Mouse (Mus musculus) intestine, embryonic 15.5 days (tissue): ENCODE data around the gene Pde6b. TPM values are rescaled to one million over a fixed set of nuclear protein-coding genes. Genes with fewer than 3 reads are reported as not detected.
A peak's percentile ranks its signal among the peaks of the same experiment; 100 is the strongest.

Experiments used
- ATAC-seq: fragments of 200-750 bp; cut with Nextera tagmentation; 2 replicates; pipeline ENCODE4 v1.8.0; 2017; ENCODE audit warnings: moderate TSS enrichment, moderate library complexity
- H3K27ac ChIP-seq: fragments of 300-500 bp; sonication (generic); 2 replicates; pipeline ENCODE4 v1.5.1; 2015; ENCODE audit warnings: mild to moderate bottlenecking, inconsistent platforms
- H3K27me3 ChIP-seq: fragments of 300-500 bp; sonication (generic); replicated peaks from 2 replicates; pipeline ENCODE4 v1.6.1; 2015; ENCODE audit warnings: inconsistent platforms
- H3K36me3 ChIP-seq: fragments of 300-500 bp; sonication (generic); 2 replicates; pipeline ENCODE4 v1.6.1; 2015; ENCODE audit warnings: inconsistent platforms
- H3K4me1 ChIP-seq: fragments of 300-500 bp; sonication (generic); replicated peaks from 2 replicates; pipeline ENCODE4 v1.6.1; 2015; ENCODE audit warnings: inconsistent platforms
- H3K4me2 ChIP-seq: fragments of 300-500 bp; sonication (generic); replicated peaks from 2 replicates; pipeline ENCODE4 v1.6.1; 2015; ENCODE audit warnings: mild to moderate bottlenecking, inconsistent platforms
- H3K4me3 ChIP-seq: fragments of 300-500 bp; sonication (generic); replicated peaks from 2 replicates; pipeline ENCODE4 v1.5.1; 2015; ENCODE audit warnings: inconsistent platforms
- H3K9ac ChIP-seq: fragments of 300-500 bp; sonication (generic); 2 replicates; pipeline ENCODE4 v1.6.1; 2015; ENCODE audit warnings: inconsistent platforms
- H3K9me3 ChIP-seq: fragments of 300-500 bp; sonication (generic); 2 replicates; pipeline ENCODE4 v1.6.1; 2016; ENCODE audit warnings: inconsistent platforms
- WGBS: fragments of 180-500 bp; shearing (Covaris S2); methylation state at CpG from one replicate; pipeline ENCODE4 v1.1.7; 2015; 5-methylcytosine and 5-hydroxymethylcytosine counted together
- polyA plus RNA-seq: library from polyadenylated mRNA; unstranded; fragments of >200 nt; fragmentation: Nextera tagmentation; extraction: Ambion mirVana; gene quantifications from 2 replicates; pipeline ENCODE4 v1.2.1, GENCODE M21; 2015

The Pde6b gene
- polyA plus RNA-seq, result 0.09 and 0.18 TPM in 2 replicates

- 72% methylated on average over 7 of the region's 7 CpGs for WGBS
Measured at GRCm38 (mm10) chr5:108388201-108388600, at the start of gene Pde6b. TSS of gene Pde6b (plus strand) at chr5:108388391.

GRCm38 (mm10) chr5:108343680-108344170, 44.5 kb upstream of the Pde6b start:
- no peaks in the 10 kb centered on the region for H3K9me3 ChIP-seq
- no peaks in the 10 kb centered on the region for H3K27me3 ChIP-seq
- 88% methylated on average over 4 of the region's 4 CpGs for WGBS
- peaks cover 14% of the 10 kb centered on the region; the same call in 1 of the 2 replicates for H3K36me3 ChIP-seq
- H3K4me3 ChIP-seq, result no peak overlapping the region
- no peaks in the 10 kb centered on the region for H3K4me1 ChIP-seq
- H3K4me2 ChIP-seq, result no peak overlapping the region
- H3K9ac ChIP-seq, result no peak overlapping the region
- no peak overlapping the region for H3K27ac ChIP-seq
- no peak for ATAC-seq

More at GRCm38 (mm10) chr5:108388201-108388600, at the start of gene Pde6b:
- Histone ChIP-seq H3K4me1 (no peaks in the 10 kb centered on the region), H3K36me3 (no peaks in the 10 kb centered on the region), H3K4me3 (no peak within 1 kb of the TSS), H3K9ac (no peak within 1 kb of the TSS), H3K9me3 (no peaks in the 10 kb centered on the region), H3K4me2 (no peak within 1 kb of the TSS), H3K27me3 (no peaks in the 10 kb centered on the region), H3K27ac (no peak within 1 kb of the TSS)
- no peak for ATAC-seq

GRCm38 (mm10) chr5:108345313-108346071, 42.7 kb upstream of the Pde6b start:
- H3K36me3 ChIP-seq, result peaks cover 11% of the 10 kb centered on the region; the same call in 1 of the 2 replicates
- H3K9me3 ChIP-seq, result no peaks in the 10 kb centered on the region
- no peak overlapping the region for H3K4me3 ChIP-seq
- no peaks in the 10 kb centered on the region for H3K4me1 ChIP-seq
- H3K4me2 ChIP-seq, result no peak overlapping the region
- no peaks in the 10 kb centered on the region for H3K27me3 ChIP-seq
- WGBS, result 84% methylated on average over 10 of the region's 10 CpGs
- H3K9ac ChIP-seq, result no peak overlapping the region
- no peak overlapping the region for H3K27ac ChIP-seq
- ATAC-seq, result no peak

GRCm38 (mm10) chr5:108347843-108348242, 40.3 kb upstream of the Pde6b start:
- no peak overlapping the region for H3K4me3 ChIP-seq
- WGBS, result 83% methylated on average over 6 of the region's 6 CpGs
- no peak for ATAC-seq
- H3K27me3 ChIP-seq, result no peaks in the 10 kb centered on the region
- peaks cover 11% of the 10 kb centered on the region; the same call in 1 of the 2 replicates for H3K36me3 ChIP-seq
- H3K4me2 ChIP-seq, result no peak overlapping the region
- no peaks in the 10 kb centered on the region for H3K4me1 ChIP-seq
- no peak overlapping the region for H3K27ac ChIP-seq
- H3K9ac ChIP-seq, result no peak overlapping the region
- no peaks in the 10 kb centered on the region for H3K9me3 ChIP-seq

GRCm38 (mm10) chr5:108349511-108350148, 38.6 kb upstream of the Pde6b start:
- WGBS, result 93% methylated on average over 9 of the region's 9 CpGs
- no peak for ATAC-seq

GRCm38 (mm10) chr5:108354056-108354455, 34.1 kb upstream of the Pde6b start:
- Histone ChIP-seq H3K9ac (no peak overlapping the region), H3K4me3 (no peak overlapping the region), H3K27me3 (no peaks in the 10 kb centered on the region), H3K9me3 (no peaks in the 10 kb centered on the region), H3K4me2 (no peak overlapping the region), H3K36me3 (no peaks in the 10 kb centered on the region), H3K27ac (no peak overlapping the region), H3K4me1 (no peaks in the 10 kb centered on the region)
- ATAC-seq, result no peak
- WGBS, result 76% methylated on average over 2 of the region's 2 CpGs

More at GRCm38 (mm10) chr5:108349511-108350148, 38.6 kb upstream of the Pde6b start:
- Histone ChIP-seq H3K4me2 (no peak overlapping the region), H3K9me3 (no peaks in the 10 kb centered on the region), H3K4me3 (no peak overlapping the region), H3K4me1 (no peaks in the 10 kb centered on the region), H3K9ac (no peak overlapping the region), H3K27ac (no peak overlapping the region), H3K36me3 (peaks cover 8% of the 10 kb centered on the region; the same call in 1 of the 2 replicates), H3K27me3 (no peaks in the 10 kb centered on the region)

- Histone ChIP-seq H3K27me3 (0 out of 2 replicates have a peak, but pooled peaks cover 2% of the 10 kb centered on the region), H3K4me3 (no peak overlapping the region), H3K4me1 (no peaks in the 10 kb centered on the region), H3K27ac (no peak overlapping the region), H3K4me2 (no peak overlapping the region), H3K36me3 (no peaks in the 10 kb centered on the region), H3K9ac (no peak overlapping the region), H3K9me3 (no peaks in the 10 kb centered on the region)
- no peak for ATAC-seq
- 81% methylated on average over 1 of the region's 1 CpGs for WGBS
Measured at GRCm38 (mm10) chr5:108357862-108358261, 30.3 kb upstream of the Pde6b start.

GRCm38 (mm10) chr5:108359491-108359890, 28.7 kb upstream of the Pde6b start:
- Histone ChIP-seq H3K4me3 (no peak overlapping the region), H3K4me2 (no peak overlapping the region), H3K9ac (no peak overlapping the region), H3K36me3 (no peaks in the 10 kb centered on the region), H3K4me1 (no peaks in the 10 kb centered on the region), H3K27me3 (peaks cover 17% of the 10 kb centered on the region), H3K9me3 (no peaks in the 10 kb centered on the region), H3K27ac (no peak overlapping the region)
- WGBS, result 81% methylated on average over 9 of the region's 9 CpGs
- ATAC-seq, result no peak

GRCm38 (mm10) chr5:108360211-108360610, 28.0 kb upstream of the Pde6b start:
- peaks cover 24% of the 10 kb centered on the region for H3K27me3 ChIP-seq

GRCm38 (mm10) chr5:108362330-108362729, 25.9 kb upstream of the Pde6b start:
- peaks cover 43% of the 10 kb centered on the region for H3K27me3 ChIP-seq
- WGBS, result 39% methylated on average over 3 of the region's 3 CpGs

More at GRCm38 (mm10) chr5:108360211-108360610, 28.0 kb upstream of the Pde6b start:
- WGBS, result 80% methylated on average over 4 of the region's 4 CpGs
- no peak for ATAC-seq
- H3K4me2 ChIP-seq, result no peak overlapping the region
- H3K36me3 ChIP-seq, result no peaks in the 10 kb centered on the region
- no peaks in the 10 kb centered on the region for H3K9me3 ChIP-seq
- no peak overlapping the region for H3K9ac ChIP-seq
- H3K4me1 ChIP-seq, result no peaks in the 10 kb centered on the region
- no peak overlapping the region for H3K4me3 ChIP-seq
- no peak overlapping the region for H3K27ac ChIP-seq

GRCm38 (mm10) chr5:108366328-108366983, 21.7 kb upstream of the Pde6b start:
- WGBS, result 2% methylated on average over 60 of the region's 60 CpGs
- peak overlapping the region; percentile 36; the same call in 1 of the 2 replicates for H3K9ac ChIP-seq
- H3K9me3 ChIP-seq, result no peaks in the 10 kb centered on the region
- H3K36me3 ChIP-seq, result no peaks in the 10 kb centered on the region
- H3K4me1 ChIP-seq, result peaks cover 28% of the 10 kb centered on the region
- H3K27ac ChIP-seq, result no peak overlapping the region
- peak overlapping the region; percentile 98 for H3K4me2 ChIP-seq
- peaks cover 81% of the 10 kb centered on the region for H3K27me3 ChIP-seq
- peak overlapping the region; percentile 53 for H3K4me3 ChIP-seq
- ATAC-seq, result peak; percentile 30

More at GRCm38 (mm10) chr5:108362330-108362729, 25.9 kb upstream of the Pde6b start:
- no peak for ATAC-seq
- Histone ChIP-seq H3K36me3 (no peaks in the 10 kb centered on the region), H3K4me2 (no peak overlapping the region), H3K4me3 (no peak overlapping the region), H3K9me3 (no peaks in the 10 kb centered on the region), H3K4me1 (peaks cover 13% of the 10 kb centered on the region), H3K9ac (no peak overlapping the region), H3K27ac (no peak overlapping the region)
